Mouse (Mus musculus) liver, embryonic 14.5 days (tissue): ENCODE results near the gene Ccdc28b. TPM values are rescaled to one million over a fixed set of nuclear protein-coding genes. Genes with fewer than 3 reads are reported as not detected.
A peak's percentile ranks its signal among the peaks of the same experiment; 100 is the strongest.

ENCODE experiments used
- ATAC-seq: fragments of 200-750 bp; cut with Nextera tagmentation; 2 replicates; pipeline ENCODE4 v1.8.0; 2017; ENCODE audit warnings: moderate number of reproducible peaks, mild to moderate bottlenecking, moderate library complexity; ENCODE audit not compliant: insufficient read depth
- DNase-seq, 3 experiments: peaks; one replicate each; pipeline ENCODE4 v3.0.0-alpha.2; 2012 to 2013; ENCODE audit warnings: low read depth in 3 of 3, low spot score in 3 of 3
- H3K27ac ChIP-seq: fragments of 300-500 bp; sonication (generic); 2 replicates; pipeline ENCODE4 v1.5.1; 2014; ENCODE audit warnings: moderate library complexity, mild to moderate bottlenecking, control low read depth, inconsistent platforms
- H3K27me3 ChIP-seq: fragments of 300-500 bp; sonication (generic); 2 replicates; pipeline ENCODE4 v1.6.1; 2014; ENCODE audit warnings: mild to moderate bottlenecking, low read length, moderate library complexity; ENCODE audit not compliant: control insufficient read depth, insufficient read depth
- H3K36me3 ChIP-seq: fragments of 300-500 bp; sonication (generic); replicated peaks from 2 replicates; pipeline ENCODE4 v1.6.1; 2014; ENCODE audit warnings: low read depth; ENCODE audit not compliant: control insufficient read depth, insufficient read depth
- H3K4me1 ChIP-seq, 2 experiments: fragments of 200-500 bp in 1 of 2; fragments of 300-500 bp in 1 of 2; sonication (generic) in 1 of 2; replicated peaks; 2 replicates each; pipeline ENCODE4 v1.6.1; 2012 to 2014; ENCODE audit warnings: antibody characterized with exemption in 1 of 2, inconsistent platforms in 1 of 2, low read length in 1 of 2; ENCODE audit not compliant: control insufficient read depth in 2 of 2, insufficient read depth in 2 of 2
- H3K4me2 ChIP-seq: fragments of 300-500 bp; sonication (generic); 2 replicates; pipeline ENCODE4 v1.6.1; 2014; ENCODE audit warnings: low read depth, mild to moderate bottlenecking, control low read depth, moderate library complexity
- H3K4me3 ChIP-seq, 2 experiments: fragments of 200-500 bp in 1 of 2; fragments of 300-500 bp in 1 of 2; sonication (generic) in 1 of 2; 2 replicates each; pipeline ENCODE4 v1.5.1; 2012 to 2014; ENCODE audit warnings: low read depth in 2 of 2, low read length in 2 of 2, mild to moderate bottlenecking in 2 of 2, control low read depth in 1 of 2, inconsistent platforms in 1 of 2, moderate library complexity in 1 of 2; ENCODE audit not compliant: insufficient read depth in 1 of 2
- H3K9ac ChIP-seq: fragments of 300-500 bp; sonication (generic); replicated peaks from 2 replicates; pipeline ENCODE4 v1.6.1; 2014; ENCODE audit warnings: mild to moderate bottlenecking, control low read depth, moderate library complexity
- H3K9me3 ChIP-seq: fragments of 300-500 bp; sonication (generic); 2 replicates; pipeline ENCODE4 v1.6.1; 2016; ENCODE audit warnings: low read length, mixed read lengths; ENCODE audit not compliant: control insufficient read depth
- CTCF ChIP-seq: IDR thresholded peaks from 2 replicates; pipeline ENCODE4 v1.5.1; 2016; ENCODE audit warnings: antibody characterized with exemption, low read depth, control low read depth
- EP300 ChIP-seq: IDR thresholded peaks from 2 replicates; pipeline ENCODE4 v1.6.1; 2016; ENCODE audit warnings: antibody characterized with exemption, low read depth
- WGBS: fragments of 180-500 bp; shearing (Covaris S2); extraction: QIAGEN DNeasy Blood & Tissue Kit; methylation state at CpG from one replicate; pipeline ENCODE4 v1.1.7; 2014; ENCODE audit not compliant: insufficient replicate concordance; 5-methylcytosine and 5-hydroxymethylcytosine counted together
- polyA plus RNA-seq, 2 experiments: library from polyadenylated mRNA; depleted of rRNA in 1 of 2; stranded (reverse) in 1 of 2; unstranded in 1 of 2; fragments of >200 nt; fragmentation: Nextera tagmentation in 1 of 2; extraction: Ambion mirVana in 1 of 2; gene quantifications; 2 replicates each; pipeline versions ENCODE4 v1.2.1 to v1.2.3; 2012 to 2014

Gene Ccdc28b
- polyA plus RNA-seq, 2 experiments = 11.0 to 12.0 TPM

DNA sequence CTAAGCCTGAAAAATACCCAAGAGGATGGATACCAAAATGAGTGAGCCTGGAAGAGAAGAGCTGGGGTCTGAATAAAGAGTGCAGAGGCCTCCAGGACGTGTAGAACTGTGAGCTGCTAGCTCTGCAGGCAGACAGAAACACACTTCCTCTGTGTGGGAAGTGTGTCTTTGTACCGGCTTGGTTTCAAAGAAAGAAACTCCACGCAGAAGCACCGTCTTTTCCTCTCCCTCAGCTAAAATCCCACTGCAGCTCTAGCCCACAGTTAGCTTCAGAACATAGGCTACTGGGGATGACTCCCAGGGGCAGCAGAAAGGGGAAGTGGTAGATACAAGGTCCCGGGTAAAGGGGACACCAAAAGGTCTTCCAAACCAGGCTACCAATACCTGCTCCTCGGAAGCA is 21.5 kb upstream of the Ccdc28b start:
- Histone ChIP-seq H3K9me3 (no peaks in the 10 kb centered on the region), H3K36me3 (peaks cover 16% of the 10 kb centered on the region), H3K9ac (no peak overlapping the region), H3K4me3 (no peak overlapping the region), H3K4me2 (no peak overlapping the region), H3K4me1 (peaks cover 4% of the 10 kb centered on the region in 2 experiments), H3K27ac (no peak overlapping the region), H3K27me3 (no peaks in the 10 kb centered on the region)
- DNase-seq = no peak
- ATAC-seq = no peak
- no peak for TF ChIP-seq CTCF
- TF ChIP-seq EP300 = no peak
- 61% methylated on average over 6 of the region's 6 CpGs for WGBS

- Histone ChIP-seq H3K4me2 (peak overlapping the region; percentile 85), H3K9ac (peak overlapping the region; percentile 36), H3K27me3 (no peaks in the 10 kb centered on the region), H3K4me1 (peaks cover 10 to 12% of the 10 kb centered on the region in 2 experiments), H3K36me3 (peaks cover 22% of the 10 kb centered on the region), H3K9me3 (no peaks in the 10 kb centered on the region), H3K4me3 (peak overlapping the region in 1 of 2 experiments; percentile 57; a peak in 2 of 4 replicates), H3K27ac (peak overlapping the region; percentile 16)
- DNase-seq (no peak), ATAC-seq (no peak)
- 61% methylated on average over 5 of the region's 5 CpGs for WGBS
- TF ChIP-seq EP300 (no peak), CTCF (no peak)
These were observed 18.0 kb upstream of the Ccdc28b start for GRCm38 (mm10) chr4:129641756-129642155.

DNA sequence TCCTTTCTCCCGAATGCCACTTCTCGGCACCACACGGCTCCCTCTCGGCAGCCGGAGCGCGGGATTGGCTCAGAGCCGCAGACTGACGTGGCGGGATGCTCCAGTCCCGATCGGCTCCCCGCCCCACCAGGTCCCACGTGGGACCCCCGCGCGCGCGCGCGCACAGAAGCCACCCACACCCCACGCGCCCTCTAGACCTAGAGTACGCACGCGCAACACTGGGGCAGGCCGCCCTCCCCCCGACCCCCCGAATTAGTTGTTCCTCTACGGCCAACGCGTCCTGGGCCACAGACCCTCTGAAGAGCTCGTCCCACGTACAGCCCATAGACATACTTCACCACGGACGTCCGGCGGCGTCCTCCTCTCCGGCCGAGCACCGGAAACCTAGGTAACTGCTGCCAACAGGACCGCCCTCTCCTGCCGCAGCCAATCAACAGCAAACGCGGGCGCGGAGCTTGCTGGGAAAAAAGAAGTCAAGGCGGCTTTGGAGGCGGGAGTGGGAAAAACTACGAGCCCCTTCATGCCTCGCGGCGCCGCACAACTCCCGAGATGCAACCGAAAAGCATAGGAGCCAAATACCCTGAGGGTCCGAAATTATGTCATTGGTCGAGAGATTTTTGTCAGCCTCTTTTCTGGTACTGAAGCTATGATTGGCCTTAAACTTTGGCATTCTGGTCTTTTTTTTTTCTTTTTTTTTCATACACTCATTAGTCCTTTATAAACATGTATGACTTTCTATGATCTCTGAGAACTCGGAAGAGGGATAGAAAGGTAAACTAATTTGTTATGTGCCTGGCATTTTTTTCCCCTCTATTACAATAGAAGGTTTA is 17.1 kb upstream of the Ccdc28b start, which contains the start of gene Txlna:
Gene Txlna, minus strand, starts transcription at position 428 of the 830 bp plus-strand sequence.
- Histone ChIP-seq H3K4me3 (peak within 1 kb of the TSS; percentile 57 to 93), H3K36me3 (peaks cover 31% of the 10 kb centered on the region), H3K9me3 (no peaks in the 10 kb centered on the region), H3K4me1 (peaks cover 10 to 12% of the 10 kb centered on the region in 2 experiments), H3K9ac (peak within 1 kb of the TSS; percentile 74), H3K4me2 (peak within 1 kb of the TSS; percentile 85), H3K27ac (peak within 1 kb of the TSS; percentile 56), H3K27me3 (no peaks in the 10 kb centered on the region)
- ATAC-seq = peak; percentile 93
- under 1% methylated on average over 60 of the region's 60 CpGs for WGBS
- peak; percentile 95 to 97 (median 95) for DNase-seq
- no peak; the same call in 1 of the 2 replicates for TF ChIP-seq EP300

DNA sequence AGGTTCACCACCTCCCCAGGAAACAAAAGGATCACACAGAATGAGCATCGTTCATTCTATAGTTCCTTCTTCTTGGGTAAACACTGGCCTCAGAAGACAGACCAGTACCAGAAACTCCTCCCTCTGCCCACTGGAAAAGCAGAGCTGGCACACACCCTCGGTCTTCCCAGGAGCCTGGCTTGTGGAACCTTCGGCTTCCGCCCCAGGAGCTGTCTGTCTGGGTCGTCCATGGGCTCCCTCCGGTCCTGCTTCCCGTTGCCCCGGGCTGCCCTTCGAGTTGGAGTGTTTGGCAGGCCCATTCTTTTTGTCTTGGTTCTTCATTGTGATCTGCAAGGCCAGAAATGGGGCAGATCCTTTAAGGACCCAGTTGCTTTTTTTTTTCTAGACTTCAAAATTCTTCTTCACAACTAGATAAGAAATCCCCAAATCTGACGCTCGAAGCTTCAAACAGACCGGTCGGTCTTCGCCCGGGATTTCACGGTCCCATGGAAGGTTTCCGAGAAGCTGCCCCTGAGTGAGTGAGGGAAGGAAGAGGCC is 16.4 kb upstream of the Ccdc28b start:
- no peak for DNase-seq
- peak overlapping the region; percentile 57 to 93 for H3K4me3 ChIP-seq
- WGBS = 2% methylated on average over 17 of the region's 17 CpGs
- H3K9me3 ChIP-seq = no peaks in the 10 kb centered on the region
- peak overlapping the region; percentile 85 for H3K4me2 ChIP-seq
- peaks cover 10 to 12% of the 10 kb centered on the region in 2 experiments for H3K4me1 ChIP-seq
- TF ChIP-seq CTCF (no peak), EP300 (no peak)
- H3K27ac ChIP-seq = peak overlapping the region; percentile 11
- no peaks in the 10 kb centered on the region for H3K27me3 ChIP-seq
- no peak for ATAC-seq
- peaks cover 33% of the 10 kb centered on the region for H3K36me3 ChIP-seq
- peak overlapping the region; percentile 74 for H3K9ac ChIP-seq

DNA sequence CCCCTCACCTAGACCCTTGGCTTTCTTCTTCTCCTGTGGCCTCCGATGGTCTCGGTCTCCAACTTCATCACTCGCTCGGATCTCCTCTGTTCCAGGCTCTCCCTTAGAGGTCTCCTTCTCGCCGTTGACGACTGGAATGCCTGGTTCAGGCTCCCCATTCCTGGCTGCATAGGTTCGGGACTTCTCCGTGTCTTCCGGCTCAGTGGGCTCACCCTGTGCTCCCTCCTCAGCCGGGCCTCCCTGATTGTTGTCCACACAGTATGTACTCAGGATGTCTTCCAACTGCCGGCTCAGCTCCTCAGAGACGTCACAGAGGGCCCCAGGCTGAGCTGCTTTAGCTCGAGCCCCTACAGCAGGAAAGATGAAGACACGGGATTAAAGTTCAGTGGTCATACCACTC is 15.5 kb upstream of the Ccdc28b start:
- Histone ChIP-seq H3K4me2 (peak overlapping the region; percentile 85), H3K36me3 (peaks cover 40% of the 10 kb centered on the region), H3K4me1 (peaks cover 10 to 18% of the 10 kb centered on the region in 2 experiments), H3K27me3 (no peaks in the 10 kb centered on the region), H3K9me3 (no peaks in the 10 kb centered on the region), H3K4me3 (peak overlapping the region in 1 of 2 experiments; percentile 57; a peak in 3 of 4 replicates), H3K9ac (peak overlapping the region; percentile 74), H3K27ac (no peak overlapping the region)
- TF ChIP-seq EP300 = no peak
- TF ChIP-seq CTCF = no peak
- ATAC-seq = no peak
- WGBS = 84% methylated on average over 15 of the region's 15 CpGs
- DNase-seq = no peak
